Mouse (Mus musculus): Measurements from ENCODE around the gene Gm21637.
"Not testable (repeated sequence)": the region's sequence is repeated elsewhere in the genome, so short reads cannot be mapped to it uniquely, and the experiment has no call there.

Gene Gm21637

DNA sequence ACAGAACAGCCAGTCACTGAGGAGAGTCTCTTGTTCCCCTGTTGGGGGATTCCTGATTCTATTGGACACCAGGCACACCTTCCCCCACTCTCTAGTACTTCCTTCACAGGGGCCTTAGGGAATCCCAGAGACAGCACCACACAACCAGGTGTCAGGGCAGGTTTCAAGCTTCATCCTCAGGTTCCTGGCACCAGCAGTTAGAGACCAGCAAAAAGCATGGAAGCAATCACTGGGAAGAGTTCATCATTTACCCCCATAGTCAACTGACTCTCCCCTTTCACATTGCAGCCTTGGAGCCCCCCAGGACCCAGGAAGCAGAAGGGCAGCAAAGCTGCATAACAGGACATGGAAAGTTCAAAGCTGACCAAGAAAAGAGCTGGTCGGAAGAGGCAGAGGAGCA is at the start of gene Gm21637:
Gene Gm21637 (plus strand): TSS at position 301 of the 400 bp plus-strand sequence.
- not testable (repeated sequence) for H3K27me3 ChIP-seq (ENCODE audit: control insufficient read depth, insufficient read depth, low read length, poor library complexity, severe bottlenecking); H3K36me3 ChIP-seq (ENCODE audit: control insufficient read depth, insufficient read depth, low read length, poor library complexity, severe bottlenecking); DNase-seq (ENCODE audit: low read depth, low spot score)

Data from splenic B cell, adult 2 months (primary cell).